Mouse (Mus musculus) heart, embryonic 11.5 days (tissue): ENCODE measurements around the gene Wnt5b. TPM values are rescaled to one million over a fixed set of nuclear protein-coding genes. Genes with fewer than 3 reads are reported as not detected.

Experiments used
- ATAC-seq: fragments of 200-750 bp; cut with Nextera tagmentation; replicated peaks from 2 replicates; pipeline ENCODE4 v1.8.0; 2017; ENCODE audit warnings: moderate library complexity; ENCODE audit not compliant: insufficient number of reproducible peaks, low FRiP score, low TSS enrichment
- H3K27ac ChIP-seq: fragments of 300-500 bp; sonication (generic); 2 replicates; pipeline ENCODE4 v1.5.1; 2014; ENCODE audit warnings: mild to moderate bottlenecking, low read depth, low read length
- H3K27me3 ChIP-seq: fragments of 300-500 bp; sonication (generic); 2 replicates; pipeline ENCODE4 v1.6.1; 2014; ENCODE audit warnings: mild to moderate bottlenecking, low read length, mixed read lengths; ENCODE audit not compliant: control insufficient read depth, insufficient read depth
- H3K36me3 ChIP-seq: fragments of 300-500 bp; sonication (generic); 2 replicates; pipeline ENCODE4 v1.6.1; 2014; ENCODE audit warnings: mild to moderate bottlenecking, low read length, moderate library complexity, mixed read lengths; ENCODE audit not compliant: control insufficient read depth, insufficient read depth
- H3K4me1 ChIP-seq: fragments of 300-500 bp; sonication (generic); 2 replicates; pipeline ENCODE4 v1.6.1; 2014; ENCODE audit warnings: low read length; ENCODE audit not compliant: control insufficient read depth, insufficient read depth
- H3K4me2 ChIP-seq: fragments of 300-500 bp; sonication (generic); 2 replicates; pipeline ENCODE4 v1.6.1; 2014; ENCODE audit warnings: mild to moderate bottlenecking, moderate library complexity
- H3K4me3 ChIP-seq: fragments of 300-500 bp; sonication (generic); 2 replicates; pipeline ENCODE4 v1.5.1; 2014; ENCODE audit warnings: low read depth, low read length
- H3K9ac ChIP-seq: fragments of 300-500 bp; sonication (generic); 2 replicates; pipeline ENCODE4 v1.6.1; 2014; ENCODE audit warnings: mild to moderate bottlenecking, low read depth, low read length, moderate library complexity
- H3K9me3 ChIP-seq: fragments of 300-500 bp; sonication (generic); replicated peaks from 2 replicates; pipeline ENCODE4 v1.6.1; 2016; ENCODE audit warnings: low read length; ENCODE audit not compliant: control insufficient read depth
- WGBS: fragments of 180-500 bp; shearing (Covaris S2); extraction: QIAGEN DNeasy Blood & Tissue Kit; methylation state at CpG from one replicate; pipeline ENCODE4 v1.1.7; 2014; ENCODE audit not compliant: insufficient replicate concordance; 5-methylcytosine and 5-hydroxymethylcytosine counted together
- polyA plus RNA-seq: library from polyadenylated mRNA; unstranded; fragments of >200 nt; fragmentation: Nextera tagmentation; extraction: Ambion mirVana; gene quantifications from 2 replicates; pipeline ENCODE4 v1.2.1, GENCODE M21; 2014

The Wnt5b gene
- polyA plus RNA-seq, 1 experiment from 2014 or later = 7.3 TPM

- Histone ChIP-seq H3K36me3 (no peaks in the 10 kb centered on the region), H3K9ac (no peak overlapping the region), H3K4me3 (no peak overlapping the region), H3K4me2 (no peak overlapping the region), H3K27me3 (no peaks in the 10 kb centered on the region), H3K27ac (no peak overlapping the region), H3K4me1 (peaks cover 4% of the 10 kb centered on the region), H3K9me3 (no peaks in the 10 kb centered on the region)
- no peak for ATAC-seq
- 41% methylated on average over 5 of the region's 5 CpGs for WGBS
These were observed 147.9 kb downstream of the Wnt5b start for GRCm38 (mm10) chr6:119396309-119396634.

GRCm38 (mm10) chr6:119395421-119396308 lies 148.5 kb downstream of the Wnt5b start:
- no peaks in the 10 kb centered on the region for H3K36me3 ChIP-seq
- no peak for ATAC-seq
- no peak overlapping the region for H3K4me2 ChIP-seq
- no peak overlapping the region for H3K27ac ChIP-seq
- H3K4me3 ChIP-seq = no peak overlapping the region
- no peak overlapping the region for H3K9ac ChIP-seq
- WGBS = 73% methylated on average over 14 of the region's 14 CpGs
- H3K9me3 ChIP-seq = no peaks in the 10 kb centered on the region
- H3K4me1 ChIP-seq = peaks cover 4% of the 10 kb centered on the region
- H3K27me3 ChIP-seq = no peaks in the 10 kb centered on the region

- no peaks in the 10 kb centered on the region for H3K9me3 ChIP-seq
- WGBS = 86% methylated on average over 9 of the region's 9 CpGs
- H3K4me1 ChIP-seq = peaks cover 4% of the 10 kb centered on the region
- no peak overlapping the region for H3K27ac ChIP-seq
- ATAC-seq = no peak
- H3K36me3 ChIP-seq = no peaks in the 10 kb centered on the region
- H3K9ac ChIP-seq = no peak overlapping the region
- H3K27me3 ChIP-seq = no peaks in the 10 kb centered on the region
- H3K4me3 ChIP-seq = no peak overlapping the region
- no peak overlapping the region for H3K4me2 ChIP-seq
These were observed 151.3 kb downstream of the Wnt5b start for GRCm38 (mm10) chr6:119392836-119393235.

- Histone ChIP-seq H3K9ac (no peak overlapping the region), H3K4me1 (peaks cover 8% of the 10 kb centered on the region), H3K36me3 (no peaks in the 10 kb centered on the region), H3K4me2 (no peak overlapping the region), H3K9me3 (no peaks in the 10 kb centered on the region), H3K4me3 (no peak overlapping the region), H3K27ac (no peak overlapping the region), H3K27me3 (no peaks in the 10 kb centered on the region)
- ATAC-seq = no peak
- WGBS = 85% methylated on average over 4 of the region's 4 CpGs
These were observed 153.4 kb downstream of the Wnt5b start for GRCm38 (mm10) chr6:119390728-119391127.

GRCm38 (mm10) chr6:119389089-119389488 lies 155.1 kb downstream of the Wnt5b start:
- 25% methylated on average over 10 of the region's 10 CpGs for WGBS
- H3K4me2 ChIP-seq = peak overlapping the region; percentile 88
- H3K36me3 ChIP-seq = no peaks in the 10 kb centered on the region
- peak overlapping the region; percentile 76 for H3K9ac ChIP-seq
- peaks cover 8% of the 10 kb centered on the region for H3K4me1 ChIP-seq
- no peak for ATAC-seq
- H3K9me3 ChIP-seq = no peaks in the 10 kb centered on the region
- H3K27ac ChIP-seq = peak overlapping the region; percentile 86; the same call in 1 of the 2 replicates
- H3K27me3 ChIP-seq = no peaks in the 10 kb centered on the region
- H3K4me3 ChIP-seq = peak overlapping the region; percentile 88

GRCm38 (mm10) chr6:119388650-119389012 lies 155.5 kb downstream of the Wnt5b start:
- ATAC-seq = peak; percentile 99
- under 1% methylated on average over 43 of the region's 53 CpGs for WGBS
- H3K27me3 ChIP-seq = no peaks in the 10 kb centered on the region
- H3K4me2 ChIP-seq = peak overlapping the region; percentile 88
- H3K9me3 ChIP-seq = no peaks in the 10 kb centered on the region
- no peaks in the 10 kb centered on the region for H3K36me3 ChIP-seq
- peak overlapping the region; percentile 88 for H3K4me3 ChIP-seq
- H3K9ac ChIP-seq = peak overlapping the region; percentile 98
- H3K4me1 ChIP-seq = peaks cover 8% of the 10 kb centered on the region
- H3K27ac ChIP-seq = peak overlapping the region; percentile 86

- Histone ChIP-seq H3K4me1 (peaks cover 8% of the 10 kb centered on the region), H3K9ac (peak overlapping the region; percentile 98), H3K27me3 (no peaks in the 10 kb centered on the region), H3K27ac (peak overlapping the region; percentile 86), H3K4me3 (peak overlapping the region; percentile 88), H3K36me3 (no peaks in the 10 kb centered on the region), H3K9me3 (no peaks in the 10 kb centered on the region), H3K4me2 (peak overlapping the region; percentile 88)
- ATAC-seq = peak; percentile 85
- 1% methylated on average over 41 of the region's 76 CpGs for WGBS
These were observed 156.1 kb downstream of the Wnt5b start for GRCm38 (mm10) chr6:119387801-119388649.

GRCm38 (mm10) chr6:119386821-119387220 lies 157.3 kb downstream of the Wnt5b start:
- no peaks in the 10 kb centered on the region for H3K36me3 ChIP-seq
- H3K4me3 ChIP-seq = peak overlapping the region; percentile 88
- peak overlapping the region; percentile 88 for H3K4me2 ChIP-seq
- no peaks in the 10 kb centered on the region for H3K9me3 ChIP-seq
- no peak overlapping the region for H3K9ac ChIP-seq
- H3K27ac ChIP-seq = no peak overlapping the region
- ATAC-seq = no peak
- H3K4me1 ChIP-seq = peaks cover 8% of the 10 kb centered on the region
- 90% methylated on average over 1 of the region's 1 CpGs for WGBS
- no peaks in the 10 kb centered on the region for H3K27me3 ChIP-seq
